7 mouse cellular contexts compared by ENCODE assay signal in genomic region chr15:83464083-83464904, GRCm38 (mm10). TPM values are rescaled to one million over a fixed set of nuclear protein-coding genes. Genes with fewer than 3 reads are reported as not detected.
A peak's percentile ranks its signal among the peaks of the same experiment; 100 is the strongest.
DNase-seq lines count a peak whose midpoint lies in the region; ATAC-seq lines count a peak whose summit lies in the region.

TSS of gene Pacsin2 (minus strand) at chr15:83464606.

- peaks cover 21% of the 10 kb centered on the region for H3K4me1 ChIP-seq in embryonic facial prominence, embryonic 10.5 days
- peaks cover 16% of the 10 kb centered on the region for H3K4me1 ChIP-seq in limb, embryonic 10.5 days
- peaks cover 14% of the 10 kb centered on the region for H3K4me1 ChIP-seq in midbrain, embryonic 13.5 days (replicated peaks)

- H3K9ac ChIP-seq in midbrain, embryonic 13.5 days (replicated peaks): peak within 1 kb of the TSS; percentile 74

- ATAC-seq in granulocyte monocyte progenitor cell, adult 5-6 weeks (replicated peaks; ENCODE audit: poor library complexity, severe bottlenecking): peak; percentile 90
- peak; percentile 99 for ATAC-seq in midbrain, embryonic 13.5 days

- no peaks in the 10 kb centered on the region for H3K9me3 ChIP-seq in embryonic facial prominence, embryonic 10.5 days
- no peaks in the 10 kb centered on the region for H3K9me3 ChIP-seq in limb, embryonic 10.5 days (replicated peaks)
- no peaks in the 10 kb centered on the region for H3K9me3 ChIP-seq in midbrain, embryonic 13.5 days

- H3K4me2 ChIP-seq in midbrain, embryonic 13.5 days (replicated peaks): peak within 1 kb of the TSS; percentile 90

- no peaks in the 10 kb centered on the region for H3K27me3 ChIP-seq in embryonic facial prominence, embryonic 10.5 days (replicated peaks; ENCODE audit: low read depth, poor library complexity, severe bottlenecking)
- no peaks in the 10 kb centered on the region for H3K27me3 ChIP-seq in limb, embryonic 10.5 days (ENCODE audit: low read depth, poor library complexity, severe bottlenecking)
- peaks cover 7% of the 10 kb centered on the region; the same call in 1 of the 2 replicates for H3K27me3 ChIP-seq in midbrain, embryonic 13.5 days

- H3K27ac ChIP-seq in embryonic facial prominence, embryonic 10.5 days (replicated peaks): peak within 1 kb of the TSS; percentile 89
- peak within 1 kb of the TSS; percentile 89 for H3K27ac ChIP-seq in limb, embryonic 10.5 days
- no peak within 1 kb of the TSS for H3K27ac ChIP-seq in midbrain, embryonic 13.5 days

- no peaks in the 10 kb centered on the region for H3K36me3 ChIP-seq in embryonic facial prominence, embryonic 10.5 days (replicated peaks)
- H3K36me3 ChIP-seq in limb, embryonic 10.5 days: no peaks in the 10 kb centered on the region
- no peaks in the 10 kb centered on the region for H3K36me3 ChIP-seq in midbrain, embryonic 13.5 days

- H3K4me3 ChIP-seq in embryonic facial prominence, embryonic 10.5 days: peak within 1 kb of the TSS; percentile 80
- H3K4me3 ChIP-seq in limb, embryonic 10.5 days: peak within 1 kb of the TSS; percentile 70
- peak within 1 kb of the TSS; percentile 68 for H3K4me3 ChIP-seq in midbrain, embryonic 13.5 days (replicated peaks)

- WGBS in embryonic facial prominence, embryonic 10.5 days: under 1% methylated on average over 88 of the region's 88 CpGs
- WGBS in limb, embryonic 10.5 days: under 1% methylated on average over 88 of the region's 88 CpGs
- under 1% methylated on average over 78 of the region's 88 CpGs for WGBS in midbrain, embryonic 13.5 days

- peak; percentile 99 for DNase-seq in adrenal gland, postnatal 10 days
- peak; percentile 99 for DNase-seq in embryonic facial prominence, embryonic 10.5 days (ENCODE audit: low spot score)
- peak; percentile 100 for DNase-seq in kidney, adult 11 months
- peak; percentile 97 for DNase-seq in limb, embryonic 10.5 days (ENCODE audit: low spot score)
- peak; percentile 96 for DNase-seq in spleen, adult 12 weeks (ENCODE audit: low spot score)

RNA-seq across cellular contexts. Expression of gene Pacsin2, which starts in this region (rescaled TPM):
- total RNA-seq in adrenal gland, postnatal 10 days (2021): 10 to 100 TPM; 69.9 to 76.3 TPM
- 60.7 and 61.7 TPM in 2 replicates for polyA plus RNA-seq in embryonic facial prominence, embryonic 10.5 days (2016; fragmentation: Nextera tagmentation; extraction: Ambion mirVana)
- total RNA-seq in granulocyte monocyte progenitor cell, adult 5-6 weeks (2014; fragmentation: Nextera tagmentation): 43.3 and 56.8 TPM in 2 replicates
- total RNA-seq in granulocyte monocyte progenitor cell, adult 5-6 weeks (2017): 65.2 and 91.1 TPM in 2 replicates
- polyA plus RNA-seq in limb, embryonic 10.5 days (2016; fragmentation: Nextera tagmentation; extraction: Ambion mirVana): 56.9 and 61.0 TPM in 2 replicates
- 25.4 and 27.1 TPM in 2 replicates for polyA plus RNA-seq in midbrain, embryonic 13.5 days (2015; fragmentation: Nextera tagmentation; extraction: Ambion mirVana)
